ENCODE assay signal across 1 mouse cellular context in the genomic region with DNA sequence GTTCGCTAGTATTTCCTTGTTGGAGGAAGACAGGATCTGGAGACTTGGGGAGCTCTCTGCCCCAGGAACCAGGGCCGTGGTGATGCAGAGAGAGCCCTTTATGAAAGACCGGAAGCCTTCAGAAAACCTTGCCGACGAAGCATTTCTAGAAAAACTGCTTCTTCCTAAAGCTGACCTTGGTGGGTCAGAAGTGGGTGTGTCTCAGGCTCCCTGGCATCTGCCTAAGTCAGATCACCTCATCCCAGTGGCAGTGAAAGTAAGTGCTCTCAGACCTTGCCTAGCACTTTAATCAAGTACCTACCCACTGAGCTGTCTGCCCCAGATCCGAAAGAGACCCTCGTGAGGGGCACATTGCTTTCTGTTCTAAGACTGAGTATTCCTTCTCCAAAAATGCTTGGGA.
TF ChIP-seq lines count a peak whose summit lies in the region.

No protein-coding gene starts in this region.

TF ChIP-seq in MEL, 35 proteins besides CTCF, POLR2A, EP300 and RAD21 (continued from another document):
- no peak for TF ChIP-seq SIN3A (IDR thresholded peaks at IDR 0.05; ENCODE audit: low read length)
- TF ChIP-seq ZC3H11A (IDR thresholded peaks at IDR 0.05; ENCODE audit: low read depth, low read length), result no peak
- TF ChIP-seq USF2 (IDR thresholded peaks at IDR 0.05; ENCODE audit: borderline replicate concordance in 1 of 2, insufficient read depth in 1 of 2, low read depth in 1 of 2, low read length in 2 of 2), result no peak
- no peak for TF ChIP-seq ZNF384 (IDR thresholded peaks at IDR 0.05; ENCODE audit: low read depth, low read length)
- no peak for TF ChIP-seq GABPA (IDR thresholded peaks at IDR 0.05; ENCODE audit: low read depth, low read length)
- no peak for TF ChIP-seq SMC3 (IDR thresholded peaks at IDR 0.05; ENCODE audit: low read depth, low read length)
- TF ChIP-seq POLR2AphosphoS2 (IDR thresholded peaks at IDR 0.05; ENCODE audit: low read length), result no peak
- TF ChIP-seq TCF12 (IDR thresholded peaks at IDR 0.05; ENCODE audit: low read depth, low read length), result no peak
